ENCODE assay signal across 11 mouse cellular contexts in the genomic region with DNA sequence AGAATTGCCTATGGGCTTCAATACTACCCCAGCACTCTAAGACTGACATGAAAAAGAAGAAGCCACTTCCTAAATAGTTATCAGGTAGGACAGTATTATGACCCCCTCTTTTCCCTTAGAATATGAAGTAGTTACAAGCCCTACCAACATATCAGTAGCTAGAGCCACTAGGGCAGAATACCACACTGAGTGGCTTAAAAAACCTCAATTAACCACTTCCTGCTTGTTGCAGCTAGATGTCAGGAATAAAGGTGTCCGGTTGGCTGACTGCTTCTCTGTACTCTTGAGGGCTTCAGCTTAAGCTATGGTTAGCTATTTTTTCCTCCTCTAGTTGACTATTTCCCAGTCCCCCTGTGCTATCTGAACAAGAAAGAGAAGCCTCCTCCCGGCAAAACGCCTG.
"Had no signal": no experiment of that assay in that cellular context is flagged by ENCODE, and none has a peak within 500 bp of the region (broad histone marks: within the 10 kb centered on the region; RNA-seq: fewer than 3 reads in every experiment).

No protein-coding gene starts in this region.

- ATAC-seq: liver, postnatal 0 days; lung, postnatal 0 days; midbrain, embryonic 16.5 days had no signal

- DNase-seq: liver, postnatal 0 days; lung, adult 2 months; lung, postnatal 14 days; lung, postnatal 36 days; midbrain, embryonic 14.5 days; right cerebral cortex, postnatal 14 days; thymus, adult 2 months; thymus, postnatal 25 days; thymus, postnatal 4 days had no signal
